Mouse (Mus musculus) CH12.LX (cell line): ENCODE results near the gene Cyp8b1.

Experiments
- CTCF ChIP-seq, 2 experiments: IDR thresholded peaks in 1 of 2; conservative IDR thresholded peaks in 1 of 2; 2 replicates each; pipeline ENCODE4 v1.5.1; 2011 to 2012; ENCODE audit warnings: low read depth in 2 of 2, low read length in 2 of 2, improper control_type of control experiment in 1 of 2, inconsistent platforms in 1 of 2, mild to moderate bottlenecking in 1 of 2, moderate library complexity in 1 of 2
- ELF1 ChIP-seq: IDR thresholded peaks from 2 replicates; pipeline ENCODE4 v1.6.1; 2014; ENCODE audit warnings: low read depth, mild to moderate bottlenecking, inconsistent platforms, low read length, improper control_type of control experiment
- EP300 ChIP-seq: IDR thresholded peaks from 2 replicates; pipeline ENCODE4 v1.6.1; 2011; ENCODE audit warnings: low read length, improper control_type of control experiment
- KAT2A ChIP-seq: IDR thresholded peaks from 2 replicates; pipeline ENCODE4 v1.6.1; 2012; ENCODE audit warnings: low read length, improper control_type of control experiment, inconsistent platforms; ENCODE audit not compliant: insufficient replicate concordance
- NELFE ChIP-seq: IDR thresholded peaks from 2 replicates; pipeline ENCODE4 v1.6.1; 2011; ENCODE audit warnings: low read depth, low read length, improper control_type of control experiment
- NRF1 ChIP-seq: IDR thresholded peaks from 2 replicates; pipeline ENCODE4 v1.6.1; 2014; ENCODE audit warnings: low read depth, mild to moderate bottlenecking, inconsistent platforms, low read length, improper control_type of control experiment, moderate library complexity
- POLR2A ChIP-seq: IDR thresholded peaks from 2 replicates; pipeline ENCODE4 v1.6.1; 2011; ENCODE audit warnings: low read depth, mild to moderate bottlenecking, improper control_type of control experiment, low read length
- POLR2AphosphoS2 ChIP-seq: IDR thresholded peaks from 2 replicates; pipeline ENCODE4 v1.6.1; 2011; ENCODE audit warnings: low read depth, low read length, improper control_type of control experiment
- SMC3 ChIP-seq: IDR thresholded peaks from 2 replicates; pipeline ENCODE4 v1.6.1; 2011; ENCODE audit warnings: low read depth, low read length, improper control_type of control experiment
- TBP ChIP-seq: conservative IDR thresholded peaks from 2 replicates; pipeline ENCODE4 v1.6.1; 2011; ENCODE audit warnings: low read depth, low read length, improper control_type of control experiment
- UBTF ChIP-seq: IDR thresholded peaks from 2 replicates; pipeline ENCODE4 v1.6.1; 2012; ENCODE audit warnings: low read depth, mild to moderate bottlenecking, inconsistent platforms, low read length, improper control_type of control experiment, moderate library complexity
- USF2 ChIP-seq: conservative IDR thresholded peaks from 2 replicates; pipeline ENCODE4 v1.6.1; 2011; ENCODE audit warnings: low read depth, low read length, improper control_type of control experiment
- ZC3H11A ChIP-seq: IDR thresholded peaks from 2 replicates; pipeline ENCODE4 v1.6.1; 2012; ENCODE audit warnings: low read depth, mild to moderate bottlenecking, inconsistent platforms, low read length, improper control_type of control experiment

GRCm38 (mm10) chr9:121951114-121951423 is 35.0 kb upstream of the Cyp8b1 start:
- TF ChIP-seq UBTF (no peak), POLR2AphosphoS2 (no peak), POLR2A (no peak), CTCF (conservative IDR thresholded peaks at IDR 0.05 in 1 of 2, IDR thresholded peaks at IDR 0.05 in 1 of 2; ENCODE audit: low read depth in 2 of 2, low read length in 2 of 2) (no peak), USF2 (no peak), EP300 (no peak), NRF1 (no peak), KAT2A (no peak), TBP (no peak), ZC3H11A (no peak), ELF1 (no peak), NELFE (no peak), SMC3 (no peak)
